Mouse (Mus musculus): ENCODE data around the gene Atraid.

GRCm38 (mm10) chr5:31034669-31035068 lies 13.4 kb upstream of the Atraid start:
- TF ChIP-seq CTCF (IDR thresholded peaks at IDR 0.05; ENCODE audit: borderline replicate concordance, insufficient read depth, low read length) (no peak), POLR2A (IDR thresholded peaks at IDR 0.05; ENCODE audit: low read depth, low read length) (no peak)

Measured in embryonic fibroblast, embryonic 13.5 days (primary cell).